Mouse (Mus musculus) lung, postnatal 10 days (tissue): ENCODE data around the gene Cars2.
"Not testable (repeated sequence)": the region's sequence is repeated elsewhere in the genome, so short reads cannot be mapped to it uniquely, and the experiment has no call there.

Experiments used
- DNase-seq: peaks from one replicate; pipeline ENCODE4 v3.0.0; 2021

Cars2 gene

DNA sequence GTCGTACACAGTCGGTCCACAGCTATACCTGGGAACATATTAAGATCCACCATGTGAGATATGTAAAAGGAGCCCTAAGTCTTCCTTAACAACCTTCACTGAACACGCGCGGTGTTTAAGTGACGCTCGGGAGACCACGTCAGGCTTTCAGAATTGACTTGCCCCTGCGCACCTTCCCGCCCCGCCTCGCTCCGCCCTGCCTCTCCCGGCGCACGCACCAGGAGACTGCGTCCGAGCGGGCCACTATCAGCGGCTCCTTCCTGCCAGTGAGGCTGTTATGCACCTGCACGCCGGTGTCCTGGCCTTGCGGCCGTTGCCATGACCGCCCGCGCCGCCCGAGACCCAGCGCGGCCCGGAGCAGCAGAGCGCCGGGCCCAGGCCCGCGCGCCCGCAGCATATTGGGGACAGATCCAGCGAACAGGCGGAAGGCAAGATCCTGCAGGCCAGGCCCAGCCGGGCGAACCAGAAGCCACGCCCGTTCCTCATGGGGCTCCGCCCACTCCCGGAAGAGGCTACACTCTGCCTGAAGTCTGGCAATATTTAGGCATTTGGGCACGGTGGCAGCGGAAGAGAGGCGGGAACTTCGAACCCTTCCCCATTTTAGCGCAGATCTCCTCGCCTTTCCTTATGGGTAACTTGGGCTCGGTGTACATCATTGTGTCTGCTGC, at the start of gene Cars2:
Gene Cars2 (minus strand): TSS at position 503 of the 668 bp plus-strand sequence.
- DNase-seq, result peak; percentile 97

GRCm38 (mm10) chr8:11593222-11593884, 42.8 kb upstream of the Cars2 start:
- no peak for DNase-seq

- DNase-seq, result no peak
Observed at GRCm38 (mm10) chr8:11592296-11592695, 41.7 kb upstream of the Cars2 start.

DNA sequence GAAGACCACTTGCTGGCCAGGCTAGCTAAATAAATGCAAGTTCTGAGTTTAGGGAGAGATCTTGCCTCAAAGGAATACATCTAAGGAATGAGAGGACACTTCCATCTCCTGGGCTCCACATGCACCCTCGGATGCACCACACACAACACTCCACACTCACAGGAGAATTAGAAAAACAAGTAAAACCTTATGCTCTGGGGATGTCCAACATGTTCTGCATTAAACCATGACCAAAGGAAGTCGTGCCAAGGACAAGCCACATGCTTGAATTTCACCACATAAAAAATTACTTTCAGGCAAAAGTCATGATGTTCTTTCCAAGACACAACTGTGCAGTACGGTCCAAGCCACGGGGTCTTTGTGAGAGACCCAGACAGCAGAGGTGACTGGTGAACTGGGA, 41.3 kb upstream of the Cars2 start:
- no peak for DNase-seq

DNA sequence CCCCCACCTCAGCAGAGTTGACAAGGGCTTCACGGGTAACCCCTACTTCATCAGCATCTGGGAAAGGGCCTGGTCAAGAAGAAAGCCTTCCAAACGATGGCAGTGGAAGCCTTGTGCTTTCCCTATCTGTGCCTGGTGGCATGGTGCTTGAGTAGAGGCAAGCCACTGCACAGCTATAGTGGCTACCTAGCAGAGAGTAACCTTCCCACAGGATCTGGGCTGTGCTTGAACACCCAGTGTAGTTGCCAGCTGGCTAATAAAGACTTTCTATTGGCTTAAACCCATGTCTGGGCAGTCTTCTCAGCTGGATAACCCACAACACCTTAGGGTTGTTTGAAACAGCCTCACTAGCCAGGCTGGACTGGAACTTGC, 35.8 kb upstream of the Cars2 start:
- no peak for DNase-seq

- DNase-seq, result peak; percentile 17
Observed at GRCm38 (mm10) chr8:11585513-11586373, 35.2 kb upstream of the Cars2 start.

DNA sequence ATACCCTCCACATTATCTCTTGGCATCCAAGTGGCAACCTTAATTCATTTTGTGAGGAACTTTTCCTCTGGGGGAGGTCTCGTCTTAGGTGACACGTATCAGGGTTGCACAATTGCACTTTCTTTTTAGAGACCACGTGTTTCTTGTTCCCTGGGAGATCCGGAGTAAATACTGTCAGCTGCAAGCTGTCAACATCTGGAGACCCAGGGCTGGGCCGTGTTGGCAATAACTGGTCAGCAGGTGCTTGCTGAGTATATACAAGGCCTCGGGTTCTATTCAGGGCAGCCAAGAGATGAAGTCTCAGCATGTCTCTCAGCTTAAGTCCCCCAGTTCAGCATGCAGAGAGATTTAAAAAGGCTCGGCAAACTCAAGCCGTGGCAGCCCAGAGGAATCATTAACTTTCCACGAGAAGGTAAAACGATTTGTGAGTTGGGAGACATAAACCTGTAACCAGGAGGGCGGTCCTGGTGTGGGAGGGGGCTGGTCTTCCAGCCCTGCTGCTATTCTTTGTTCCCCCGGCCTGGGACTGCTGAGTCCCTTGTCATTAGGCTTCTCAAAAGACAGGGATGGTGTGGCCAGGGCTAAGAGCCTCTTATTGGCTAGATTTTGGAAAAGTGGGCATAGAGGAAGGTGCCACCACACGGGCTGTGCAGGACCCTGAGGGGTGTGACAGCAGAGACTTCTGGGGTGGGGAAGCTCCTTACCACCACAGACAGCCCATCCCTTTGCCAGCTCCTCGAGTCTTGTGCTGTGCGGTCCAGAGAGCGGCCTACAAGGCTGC, 25.2 kb upstream of the Cars2 start:
- peak; percentile 41 for DNase-seq

DNA sequence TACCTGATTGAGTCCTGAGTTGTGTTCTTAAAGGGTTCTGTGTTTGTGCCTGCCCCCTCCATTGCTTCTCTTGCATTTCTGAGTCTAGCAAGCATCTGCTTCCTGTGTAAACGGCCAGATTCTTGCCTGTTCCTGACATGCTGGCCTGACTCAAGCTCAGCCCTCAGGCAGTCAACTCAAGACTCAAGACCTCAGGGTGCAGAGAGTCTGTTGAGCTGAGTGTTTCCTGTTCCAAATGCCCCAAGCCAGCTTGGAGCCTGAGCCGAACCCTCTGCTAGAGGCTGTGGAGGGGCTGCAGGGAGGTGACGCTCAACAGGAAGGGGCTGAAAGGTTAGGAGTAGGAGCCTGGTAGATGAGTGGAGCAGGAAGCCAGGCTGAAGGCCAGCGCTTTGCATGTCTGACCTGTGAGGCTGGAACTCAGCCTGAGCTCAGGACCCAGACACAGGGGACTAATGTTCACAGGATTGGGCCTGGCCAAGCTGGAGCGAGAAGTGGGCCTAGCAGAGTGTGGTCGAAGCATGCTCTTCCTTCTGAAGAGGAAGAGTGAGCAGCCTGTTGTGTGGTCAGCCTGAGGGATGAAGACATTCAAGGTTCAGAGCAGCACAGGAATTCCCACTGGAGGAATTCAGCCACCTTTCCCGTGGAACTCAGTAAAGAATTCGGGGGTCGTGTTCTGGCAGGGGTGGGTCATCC, 24.5 kb upstream of the Cars2 start:
- peak; percentile 38 for DNase-seq

GRCm38 (mm10) chr8:11572428-11572827, 21.8 kb upstream of the Cars2 start:
- no peak for DNase-seq

DNA sequence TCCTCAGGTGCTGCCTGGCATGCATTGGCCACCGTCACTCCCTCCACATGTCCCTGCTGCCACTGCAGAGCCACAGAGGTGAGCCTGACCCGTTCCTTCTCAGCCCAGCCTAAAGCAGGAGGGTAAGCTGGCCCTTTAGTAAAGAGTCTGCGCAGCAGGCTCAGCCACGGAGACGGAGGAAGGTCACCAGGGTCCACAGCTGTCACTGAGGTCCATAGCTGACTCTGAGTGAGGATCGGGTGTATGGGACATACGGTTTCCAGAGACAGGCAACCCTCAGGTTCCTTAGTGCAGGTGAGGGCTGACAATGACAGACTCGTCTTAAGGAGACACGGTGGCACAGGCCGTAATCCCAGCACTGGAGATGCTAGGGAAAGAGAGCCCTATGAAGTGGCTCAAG, 21.4 kb upstream of the Cars2 start:
- DNase-seq, result no peak

DNA sequence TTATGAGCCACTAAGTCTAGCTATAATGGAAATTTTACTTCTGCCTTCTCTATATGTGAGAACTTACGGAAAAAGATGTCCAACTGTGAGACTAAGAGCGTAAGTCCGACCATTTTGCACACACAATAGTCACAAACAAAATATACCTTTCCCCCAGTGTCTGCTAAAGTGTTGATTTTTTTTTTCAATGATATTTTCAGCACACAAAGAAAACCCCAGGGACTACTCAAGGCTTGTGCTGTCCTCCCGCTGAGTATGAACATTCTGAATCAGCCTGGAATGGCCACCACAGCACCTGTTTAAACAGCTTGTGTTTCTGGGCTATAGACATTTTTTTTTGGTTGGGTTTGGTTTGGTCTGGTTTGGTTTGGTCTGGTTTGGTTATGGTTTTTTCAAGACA, 20.2 kb upstream of the Cars2 start:
- DNase-seq, result no peak

GRCm38 (mm10) chr8:11569260-11570097, 18.9 kb upstream of the Cars2 start:
- DNase-seq, result no peak

- DNase-seq, result not testable (repeated sequence)
Observed at GRCm38 (mm10) chr8:11568193-11568592, 17.6 kb upstream of the Cars2 start.

GRCm38 (mm10) chr8:11564721-11565120, 14.1 kb upstream of the Cars2 start:
- DNase-seq, result no peak

DNA sequence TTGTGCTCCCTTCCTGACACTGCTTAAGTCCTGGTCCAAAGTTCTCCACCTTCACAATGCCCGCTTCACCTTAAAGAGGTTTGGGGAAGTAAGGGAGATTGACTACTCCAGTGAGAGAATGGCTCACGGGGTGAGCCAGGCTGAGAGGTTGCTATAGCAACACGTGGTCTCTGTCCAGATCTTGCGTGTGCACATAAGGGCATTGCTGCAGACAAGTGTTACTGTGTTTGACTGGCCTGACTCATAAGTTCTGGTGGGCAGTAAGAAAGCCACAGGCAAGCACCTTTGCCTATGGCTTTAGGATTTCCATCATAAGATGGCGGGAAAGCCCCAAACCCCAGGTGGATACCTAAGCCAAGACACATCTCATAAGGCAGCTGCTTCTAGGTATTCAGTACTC, 13.7 kb upstream of the Cars2 start:
- DNase-seq, result no peak

GRCm38 (mm10) chr8:11560220-11560619, 9.6 kb upstream of the Cars2 start:
- DNase-seq, result no peak

DNA sequence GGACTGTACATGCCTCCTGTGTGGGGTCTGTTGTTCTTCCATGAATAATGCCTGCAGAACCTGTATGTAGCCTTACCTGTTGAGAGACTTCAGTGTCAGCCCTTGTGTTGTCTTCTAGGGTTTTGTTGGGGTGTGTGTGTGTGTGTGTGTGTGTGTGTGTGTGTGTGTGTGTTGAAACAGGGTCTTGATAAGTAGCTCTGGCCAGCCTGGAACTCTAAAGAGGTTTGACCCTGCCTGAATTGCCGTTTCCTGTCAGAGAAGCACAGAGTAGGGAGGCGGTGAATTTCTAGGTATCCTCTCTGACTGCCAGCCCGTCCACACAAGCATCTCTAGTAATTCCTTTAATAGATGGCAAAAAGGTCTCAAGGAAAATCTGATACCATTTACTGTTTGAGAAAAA, 8.9 kb upstream of the Cars2 start:
- DNase-seq, result no peak

DNA sequence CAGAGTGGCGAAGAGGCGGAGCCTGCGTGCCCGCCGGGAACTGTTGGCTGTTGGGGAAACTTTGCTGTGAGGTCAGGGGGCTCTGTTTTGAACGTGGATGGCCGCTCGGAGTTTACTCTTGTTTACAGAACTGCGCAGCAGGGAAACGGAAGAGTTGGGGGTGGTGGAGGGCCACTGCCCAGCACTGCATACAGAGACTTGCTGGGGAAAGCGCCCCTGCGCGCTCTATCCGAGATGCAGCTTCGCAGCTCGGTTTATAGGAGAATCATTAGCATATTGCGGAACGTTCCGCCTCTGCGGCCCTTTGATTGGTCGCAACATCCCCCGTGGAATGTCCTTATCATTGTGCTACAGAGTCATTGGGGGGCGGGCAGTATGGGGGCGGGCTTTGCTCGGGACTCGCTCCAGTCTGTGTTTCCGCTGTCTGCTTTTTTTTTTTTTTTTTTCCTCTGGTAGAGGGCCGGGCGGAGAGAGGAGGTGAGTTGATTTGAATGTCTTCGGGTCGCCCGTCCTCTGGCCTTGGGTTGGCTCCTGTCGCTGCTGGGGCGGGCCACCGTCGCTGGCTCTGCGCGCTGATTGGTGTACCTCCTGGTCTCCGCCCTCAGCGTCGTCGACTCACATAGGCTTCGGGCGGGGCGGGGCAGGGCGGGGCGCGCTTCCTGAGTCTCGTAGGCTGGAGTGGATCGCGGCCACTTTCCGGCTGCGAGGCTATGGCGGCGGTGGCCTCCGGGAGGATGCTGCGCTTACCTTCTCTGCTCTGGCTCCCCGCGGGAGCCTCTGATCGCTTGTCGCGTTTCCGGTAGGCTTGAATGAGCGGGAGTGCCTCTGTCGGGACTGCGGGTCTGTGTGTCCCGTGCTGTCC, 7.4 kb upstream of the Cars2 start:
- DNase-seq, result peak; percentile 98

DNA sequence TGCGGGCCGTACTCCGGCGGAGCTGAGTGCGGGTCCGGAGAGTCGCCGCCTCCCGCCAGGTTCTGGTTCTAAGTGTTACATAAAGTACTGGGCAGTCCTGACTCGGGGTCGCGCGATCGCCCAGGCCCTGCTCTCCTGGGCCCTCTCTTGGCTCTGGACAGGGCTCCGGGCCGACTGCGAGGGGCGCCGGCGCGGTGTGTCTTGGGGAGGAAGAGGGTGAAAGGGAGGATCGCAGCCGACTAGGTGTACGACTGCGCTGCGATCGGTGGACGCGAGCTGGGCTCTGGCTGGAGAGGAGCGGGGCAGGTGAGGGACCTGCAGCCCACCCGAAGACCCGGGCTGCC, 6.8 kb upstream of the Cars2 start:
- no peak for DNase-seq

GRCm38 (mm10) chr8:11556691-11557423, 6.3 kb upstream of the Cars2 start:
- peak; percentile 60 for DNase-seq
